Mouse (Mus musculus) splenic B cell, adult 2 months (primary cell): ENCODE measurements around the gene Stx6.

ENCODE experiments used
- DNase-seq: peaks from one replicate; pipeline ENCODE4 v3.0.0-alpha.2; 2011; ENCODE audit warnings: low read depth, low spot score
- H3K27me3 ChIP-seq: 2 replicates; pipeline ENCODE4 v1.6.1; 2012; ENCODE audit warnings: mild to moderate bottlenecking, low read length, moderate library complexity, mixed read lengths; ENCODE audit not compliant: control insufficient read depth, poor library complexity, insufficient read depth, severe bottlenecking
- H3K36me3 ChIP-seq: 2 replicates; pipeline ENCODE4 v1.6.1; 2012; ENCODE audit warnings: mild to moderate bottlenecking, low read length, moderate library complexity, mixed read lengths; ENCODE audit not compliant: control insufficient read depth, poor library complexity, insufficient read depth, severe bottlenecking

The Stx6 gene

GRCm38 (mm10) chr1:155191219-155191618, 32.7 kb downstream of the Stx6 start:
- no peak for DNase-seq
- no peaks in the 10 kb centered on the region for H3K27me3 ChIP-seq
- peaks cover 12% of the 10 kb centered on the region; the same call in 1 of the 2 replicates for H3K36me3 ChIP-seq

- DNase-seq = no peak
- H3K36me3 ChIP-seq = peaks cover 12% of the 10 kb centered on the region; the same call in 1 of the 2 replicates
- H3K27me3 ChIP-seq = no peaks in the 10 kb centered on the region
These were observed 33.2 kb downstream of the Stx6 start for GRCm38 (mm10) chr1:155191671-155192070.

GRCm38 (mm10) chr1:155192805-155193368, 34.4 kb downstream of the Stx6 start:
- peaks cover 10% of the 10 kb centered on the region; the same call in 1 of the 2 replicates for H3K36me3 ChIP-seq
- no peak for DNase-seq

GRCm38 (mm10) chr1:155196691-155197090, 38.2 kb downstream of the Stx6 start:
- Histone ChIP-seq H3K36me3 (0 out of 2 replicates have a peak, but pooled peaks cover 3% of the 10 kb centered on the region), H3K27me3 (no peaks in the 10 kb centered on the region)
- DNase-seq = no peak

More at GRCm38 (mm10) chr1:155192805-155193368, 34.4 kb downstream of the Stx6 start:
- no peaks in the 10 kb centered on the region for H3K27me3 ChIP-seq

GRCm38 (mm10) chr1:155199522-155199921, 41.0 kb downstream of the Stx6 start:
- no peak for DNase-seq
- H3K36me3 ChIP-seq = no peaks in the 10 kb centered on the region
- H3K27me3 ChIP-seq = no peaks in the 10 kb centered on the region

- no peak for DNase-seq
- Histone ChIP-seq H3K27me3 (no peaks in the 10 kb centered on the region), H3K36me3 (no peaks in the 10 kb centered on the region)
These were observed 42.5 kb downstream of the Stx6 start for GRCm38 (mm10) chr1:155200967-155201366.

- no peak for DNase-seq
- Histone ChIP-seq H3K36me3 (no peaks in the 10 kb centered on the region), H3K27me3 (no peaks in the 10 kb centered on the region)
These were observed 42.9 kb downstream of the Stx6 start for GRCm38 (mm10) chr1:155201373-155201879.

- Histone ChIP-seq H3K36me3 (no peaks in the 10 kb centered on the region), H3K27me3 (no peaks in the 10 kb centered on the region)
- no peak for DNase-seq
These were observed 43.4 kb downstream of the Stx6 start for GRCm38 (mm10) chr1:155201914-155202313.

- no peak for DNase-seq
- Histone ChIP-seq H3K36me3 (no peaks in the 10 kb centered on the region), H3K27me3 (no peaks in the 10 kb centered on the region)
These were observed 44.0 kb downstream of the Stx6 start for GRCm38 (mm10) chr1:155202472-155202871.

GRCm38 (mm10) chr1:155203101-155203500, 44.6 kb downstream of the Stx6 start:
- Histone ChIP-seq H3K27me3 (no peaks in the 10 kb centered on the region), H3K36me3 (no peaks in the 10 kb centered on the region)
- no peak for DNase-seq

- no peaks in the 10 kb centered on the region for H3K27me3 ChIP-seq
- H3K36me3 ChIP-seq = no peaks in the 10 kb centered on the region
- no peak for DNase-seq
These were observed 45.4 kb downstream of the Stx6 start for GRCm38 (mm10) chr1:155203954-155204353.

- H3K36me3 ChIP-seq = no peaks in the 10 kb centered on the region
- H3K27me3 ChIP-seq = no peaks in the 10 kb centered on the region
- DNase-seq = no peak
These were observed 46.1 kb downstream of the Stx6 start for GRCm38 (mm10) chr1:155204560-155205162.

GRCm38 (mm10) chr1:155205311-155205710, 46.8 kb downstream of the Stx6 start:
- H3K27me3 ChIP-seq = no peaks in the 10 kb centered on the region
- H3K36me3 ChIP-seq = no peaks in the 10 kb centered on the region
- DNase-seq = no peak

GRCm38 (mm10) chr1:155205822-155206660, 47.5 kb downstream of the Stx6 start:
- Histone ChIP-seq H3K36me3 (no peaks in the 10 kb centered on the region), H3K27me3 (no peaks in the 10 kb centered on the region)
- no peak for DNase-seq

GRCm38 (mm10) chr1:155207859-155208258, 49.3 kb downstream of the Stx6 start:
- no peaks in the 10 kb centered on the region for H3K36me3 ChIP-seq
- DNase-seq = no peak
- no peaks in the 10 kb centered on the region for H3K27me3 ChIP-seq
